Mouse (Mus musculus): ENCODE measurements around the gene Msx2.

DNA sequence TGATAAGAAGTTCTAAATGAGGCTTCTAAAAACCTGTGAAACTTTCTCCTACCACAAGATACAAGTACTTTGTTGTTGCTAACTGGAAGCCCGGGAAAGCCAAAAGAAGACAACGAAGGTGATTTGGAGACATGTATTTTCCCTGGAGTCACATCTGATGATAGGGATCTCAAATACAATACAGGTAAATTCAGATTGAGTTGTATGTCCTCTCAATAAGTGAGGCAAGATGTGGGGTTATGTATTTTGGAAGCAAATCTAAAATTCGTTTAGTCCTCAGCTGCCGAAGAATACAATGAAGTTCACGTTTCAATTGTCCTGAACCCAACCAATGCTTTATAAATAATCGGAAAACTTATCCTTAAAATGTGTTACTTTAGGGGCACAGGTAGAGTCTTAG lies 1.6 kb upstream of the Msx2 start:
- no peak for TF ChIP-seq CTCF (IDR thresholded peaks at IDR 0.05; ENCODE audit: low read depth)
- TF ChIP-seq EP300 (IDR thresholded peaks at IDR 0.05; ENCODE audit: low read depth) = no peak
